Mouse (Mus musculus) hindbrain, embryonic 12.5 days (tissue): ENCODE data around the gene Casz1. TPM values are rescaled to one million over a fixed set of nuclear protein-coding genes. Genes with fewer than 3 reads are reported as not detected.

Experiments used
- ATAC-seq: fragments of 200-750 bp; cut with Nextera tagmentation; 2 replicates; pipeline ENCODE4 v1.8.0; 2017; ENCODE audit warnings: moderate TSS enrichment; ENCODE audit not compliant: low FRiP score
- H3K27ac ChIP-seq: fragments of 300-500 bp; sonication (generic); 2 replicates; pipeline ENCODE4 v1.5.1; 2016; ENCODE audit warnings: mild to moderate bottlenecking
- H3K27me3 ChIP-seq: fragments of 300-500 bp; sonication (generic); 2 replicates; pipeline ENCODE4 v1.6.1; 2016; ENCODE audit warnings: mild to moderate bottlenecking
- H3K36me3 ChIP-seq: fragments of 300-500 bp; sonication (generic); 2 replicates; pipeline ENCODE4 v1.6.1; 2016; ENCODE audit warnings: mild to moderate bottlenecking
- H3K4me1 ChIP-seq: fragments of 300-500 bp; sonication (generic); 2 replicates; pipeline ENCODE4 v1.6.1; 2016
- H3K4me2 ChIP-seq: fragments of 300-500 bp; sonication (generic); replicated peaks from 2 replicates; pipeline ENCODE4 v1.6.1; 2016; ENCODE audit warnings: mild to moderate bottlenecking
- H3K4me3 ChIP-seq: fragments of 300-500 bp; sonication (generic); 2 replicates; pipeline ENCODE4 v1.5.1; 2016; ENCODE audit warnings: mild to moderate bottlenecking
- H3K9ac ChIP-seq: fragments of 300-500 bp; sonication (generic); 2 replicates; pipeline ENCODE4 v1.6.1; 2016; ENCODE audit warnings: mild to moderate bottlenecking, moderate library complexity
- H3K9me3 ChIP-seq: fragments of 300-500 bp; sonication (generic); replicated peaks from 2 replicates; pipeline ENCODE4 v1.6.1; 2016; ENCODE audit warnings: mild to moderate bottlenecking
- WGBS: fragments of 180-500 bp; shearing (Covaris S2); methylation state at CpG from one replicate; pipeline ENCODE4 v1.1.7; 2016; 5-methylcytosine and 5-hydroxymethylcytosine counted together
- polyA plus RNA-seq: library from polyadenylated mRNA; unstranded; fragments of >200 nt; fragmentation: Nextera tagmentation; extraction: Ambion mirVana; gene quantifications from 2 replicates; pipeline ENCODE4 v1.2.1, GENCODE M21; 2016

The Casz1 gene
- polyA plus RNA-seq, 1 experiment from 2014 or later, result 8.9 TPM

GRCm38 (mm10) chr4:148780097-148780621 lies 24.1 kb upstream of the Casz1 start:
- Histone ChIP-seq H3K27ac (no peak overlapping the region), H3K36me3 (no peaks in the 10 kb centered on the region), H3K9ac (no peak overlapping the region), H3K4me3 (no peak overlapping the region), H3K27me3 (peaks cover 39% of the 10 kb centered on the region), H3K4me1 (peaks cover 16% of the 10 kb centered on the region), H3K4me2 (no peak overlapping the region), H3K9me3 (no peaks in the 10 kb centered on the region)
- ATAC-seq, result no peak
- WGBS, result 41% methylated on average over 8 of the region's 8 CpGs

GRCm38 (mm10) chr4:148781516-148781915 lies 22.7 kb upstream of the Casz1 start:
- Histone ChIP-seq H3K9me3 (no peaks in the 10 kb centered on the region), H3K4me2 (no peak overlapping the region), H3K27me3 (peaks cover 48% of the 10 kb centered on the region), H3K9ac (no peak overlapping the region), H3K36me3 (no peaks in the 10 kb centered on the region), H3K27ac (no peak overlapping the region), H3K4me1 (peaks cover 12% of the 10 kb centered on the region), H3K4me3 (no peak overlapping the region)
- ATAC-seq, result no peak
- 82% methylated on average over 7 of the region's 7 CpGs for WGBS

GRCm38 (mm10) chr4:148782880-148783279 lies 21.3 kb upstream of the Casz1 start:
- H3K27me3 ChIP-seq, result peaks cover 46% of the 10 kb centered on the region
- no peak overlapping the region for H3K27ac ChIP-seq
- H3K4me3 ChIP-seq, result no peak overlapping the region
- no peaks in the 10 kb centered on the region for H3K36me3 ChIP-seq
- no peak overlapping the region for H3K9ac ChIP-seq
- no peak overlapping the region for H3K4me2 ChIP-seq
- WGBS, result 85% methylated on average over 6 of the region's 6 CpGs
- ATAC-seq, result no peak
- peaks cover 20% of the 10 kb centered on the region for H3K4me1 ChIP-seq
- no peaks in the 10 kb centered on the region for H3K9me3 ChIP-seq

GRCm38 (mm10) chr4:148783760-148784159 lies 20.5 kb upstream of the Casz1 start:
- Histone ChIP-seq H3K9ac (no peak overlapping the region), H3K36me3 (no peaks in the 10 kb centered on the region), H3K4me2 (no peak overlapping the region), H3K4me1 (peaks cover 23% of the 10 kb centered on the region), H3K9me3 (no peaks in the 10 kb centered on the region), H3K27ac (no peak overlapping the region), H3K4me3 (no peak overlapping the region), H3K27me3 (peaks cover 44% of the 10 kb centered on the region)
- WGBS, result 79% methylated on average over 6 of the region's 6 CpGs
- no peak for ATAC-seq

GRCm38 (mm10) chr4:148785053-148785567 lies 19.1 kb upstream of the Casz1 start:
- Histone ChIP-seq H3K4me2 (no peak overlapping the region), H3K4me1 (peaks cover 22% of the 10 kb centered on the region), H3K9ac (no peak overlapping the region), H3K9me3 (no peaks in the 10 kb centered on the region), H3K36me3 (no peaks in the 10 kb centered on the region), H3K27me3 (peaks cover 46% of the 10 kb centered on the region), H3K27ac (no peak overlapping the region), H3K4me3 (no peak overlapping the region)
- no peak for ATAC-seq
- WGBS, result 94% methylated on average over 6 of the region's 6 CpGs

- Histone ChIP-seq H3K36me3 (no peaks in the 10 kb centered on the region), H3K27ac (no peak overlapping the region), H3K4me2 (no peak overlapping the region), H3K4me1 (peaks cover 20% of the 10 kb centered on the region), H3K9ac (no peak overlapping the region), H3K27me3 (peaks cover 48% of the 10 kb centered on the region), H3K4me3 (no peak overlapping the region), H3K9me3 (no peaks in the 10 kb centered on the region)
- ATAC-seq, result no peak
- WGBS, result 65% methylated on average over 8 of the region's 8 CpGs
These were observed 18.2 kb upstream of the Casz1 start for GRCm38 (mm10) chr4:148785995-148786394.

GRCm38 (mm10) chr4:148790940-148791339 lies 13.3 kb upstream of the Casz1 start:
- Histone ChIP-seq H3K4me2 (no peak overlapping the region), H3K36me3 (no peaks in the 10 kb centered on the region), H3K4me1 (peaks cover 25% of the 10 kb centered on the region), H3K9ac (no peak overlapping the region), H3K27ac (no peak overlapping the region), H3K4me3 (no peak overlapping the region), H3K27me3 (peaks cover 47% of the 10 kb centered on the region), H3K9me3 (no peaks in the 10 kb centered on the region)
- WGBS, result 75% methylated on average over 8 of the region's 8 CpGs
- no peak for ATAC-seq

GRCm38 (mm10) chr4:148795038-148795437 lies 9.2 kb upstream of the Casz1 start:
- Histone ChIP-seq H3K4me2 (no peak overlapping the region), H3K27ac (no peak overlapping the region), H3K27me3 (peaks cover 45% of the 10 kb centered on the region), H3K9ac (no peak overlapping the region), H3K4me1 (peaks cover 12% of the 10 kb centered on the region; the same call in 1 of the 2 replicates), H3K36me3 (no peaks in the 10 kb centered on the region), H3K4me3 (no peak overlapping the region), H3K9me3 (no peaks in the 10 kb centered on the region)
- WGBS, result 62% methylated on average over 4 of the region's 4 CpGs
- no peak for ATAC-seq

GRCm38 (mm10) chr4:148797475-148798324 lies 6.5 kb upstream of the Casz1 start:
- Histone ChIP-seq H3K9ac (no peak overlapping the region), H3K4me1 (peaks cover 12% of the 10 kb centered on the region; the same call in 1 of the 2 replicates), H3K4me2 (no peak overlapping the region), H3K27me3 (peaks cover 65% of the 10 kb centered on the region), H3K4me3 (no peak overlapping the region), H3K9me3 (no peaks in the 10 kb centered on the region), H3K27ac (no peak overlapping the region), H3K36me3 (no peaks in the 10 kb centered on the region)
- WGBS, result 79% methylated on average over 12 of the region's 12 CpGs
- no peak for ATAC-seq

GRCm38 (mm10) chr4:148803031-148803430 lies 1.2 kb upstream of the Casz1 start:
- no peak for ATAC-seq
- Histone ChIP-seq H3K9ac (no peak overlapping the region), H3K36me3 (no peaks in the 10 kb centered on the region), H3K9me3 (no peaks in the 10 kb centered on the region), H3K4me1 (peaks cover 42% of the 10 kb centered on the region), H3K4me3 (no peak overlapping the region), H3K27ac (no peak overlapping the region), H3K27me3 (peaks cover 80% of the 10 kb centered on the region), H3K4me2 (no peak overlapping the region)
- 9% methylated on average over 4 of the region's 4 CpGs for WGBS

- Histone ChIP-seq H3K27ac (no peak overlapping the region), H3K4me1 (peaks cover 43% of the 10 kb centered on the region), H3K9ac (0 out of 2 replicates have a peak overlapping the region, but pooled peaks have one; percentile 35), H3K36me3 (no peaks in the 10 kb centered on the region), H3K27me3 (peaks cover 79% of the 10 kb centered on the region), H3K4me2 (peak overlapping the region; percentile 82), H3K9me3 (no peaks in the 10 kb centered on the region), H3K4me3 (peak overlapping the region; percentile 49)
- ATAC-seq, result no peak
- 1% methylated on average over 10 of the region's 10 CpGs for WGBS
These were observed 593 bp upstream of the Casz1 start for GRCm38 (mm10) chr4:148803636-148804035.

GRCm38 (mm10) chr4:148804780-148805160 lies 541 bp downstream of the Casz1 start:
- H3K9ac ChIP-seq, result peak overlapping the region; percentile 57
- H3K9me3 ChIP-seq, result no peaks in the 10 kb centered on the region
- H3K4me1 ChIP-seq, result peaks cover 45% of the 10 kb centered on the region
- peak overlapping the region; percentile 49 for H3K4me3 ChIP-seq
- H3K27ac ChIP-seq, result peak overlapping the region; percentile 14; the same call in 1 of the 2 replicates
- no peaks in the 10 kb centered on the region for H3K36me3 ChIP-seq
- H3K27me3 ChIP-seq, result peaks cover 83% of the 10 kb centered on the region
- H3K4me2 ChIP-seq, result peak overlapping the region; percentile 82
- no peak; the same call in 1 of the 2 replicates for ATAC-seq
- WGBS, result 1% methylated on average over 16 of the region's 16 CpGs
